Mouse (Mus musculus) central nervous system, embryonic 11.5 days (tissue): ENCODE results near the gene Kdm3a. TPM values are rescaled to one million over a fixed set of nuclear protein-coding genes. Genes with fewer than 3 reads are reported as not detected.

ENCODE experiments used
- polyA plus RNA-seq: library from polyadenylated mRNA; depleted of rRNA; stranded (reverse); fragments of >200 nt; gene quantifications from 2 replicates; pipeline ENCODE4 v1.2.3, GENCODE M21; 2012; rRNA removed

Gene Kdm3a
- polyA plus RNA-seq, result 82.5 and 83.9 TPM in 2 replicates

GRCm38 (mm10) chr6:71632829-71633662 lies at the start of gene Kdm3a:
Gene Kdm3a (minus strand): TSS chr6:71632990.

GRCm38 (mm10) chr6:71543686-71544499 lies 88.9 kb downstream of the Kdm3a start, which contains the start of gene Chmp3:
Gene Chmp3 (plus strand): TSS chr6:71543797.

Other genes with a start within 250 kb of the Kdm3a start
- 26.7 and 42.8 TPM in 2 replicates for gene Rmnd5a, start 192.4 kb downstream of the Kdm3a start, polyA plus RNA-seq
- 15.8 and 16.4 TPM in 2 replicates for gene Rnf103, start 139.1 kb downstream of the Kdm3a start, polyA plus RNA-seq
- gene Chmp3, start 89.2 kb downstream of the Kdm3a start, polyA plus RNA-seq, result 56.4 and 70.1 TPM in 2 replicates
- gene Reep1, start 74.6 kb upstream of the Kdm3a start, polyA plus RNA-seq, result 29.1 and 39.4 TPM in 2 replicates
- 24.4 and 29.3 TPM in 2 replicates for gene Mrpl35, start 194.0 kb upstream of the Kdm3a start, polyA plus RNA-seq
- gene Immt, start 198.3 kb upstream of the Kdm3a start, polyA plus RNA-seq, result 98.9 and 109 TPM in 2 replicates